Mouse (Mus musculus): ENCODE measurements around the gene Atg16l1.

DNA sequence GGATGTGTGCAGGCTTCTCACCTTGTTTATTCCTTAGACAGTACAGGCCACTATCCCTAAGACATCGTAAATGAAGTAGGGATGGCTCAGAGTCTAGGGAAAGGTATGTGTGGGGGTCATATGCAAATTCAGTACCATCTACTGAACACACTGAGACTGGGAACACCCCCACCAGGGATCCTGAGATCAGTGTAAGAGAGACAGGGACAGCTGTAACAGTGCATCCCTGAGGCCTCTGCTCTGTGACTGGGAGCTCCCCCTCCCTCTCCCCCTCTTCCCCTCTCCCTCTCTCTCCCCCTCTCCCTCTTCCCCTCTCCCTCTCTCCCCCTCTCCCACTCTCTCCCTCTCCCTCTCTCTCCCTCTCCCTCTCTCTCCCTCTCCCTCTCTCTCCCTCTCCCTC lies 80.8 kb downstream of the Atg16l1 start:
- no peak for TF ChIP-seq CTCF (IDR thresholded peaks at IDR 0.05; ENCODE audit: extremely low read depth, insufficient read depth, low read length)
- no peak for TF ChIP-seq POLR2A (IDR thresholded peaks at IDR 0.05; ENCODE audit: extremely low read depth, insufficient read depth, low read length)
